Mouse (Mus musculus) urinary bladder, postnatal 14 days (tissue): ENCODE results near the gene Tnc.
"Not testable (repeated sequence)": the region's sequence is repeated elsewhere in the genome, so short reads cannot be mapped to it uniquely, and the experiment has no call there.

Experiments
- DNase-seq: peaks from one replicate; pipeline ENCODE4 v3.0.0; 2021; ENCODE audit warnings: low spot score

The Tnc gene

DNA sequence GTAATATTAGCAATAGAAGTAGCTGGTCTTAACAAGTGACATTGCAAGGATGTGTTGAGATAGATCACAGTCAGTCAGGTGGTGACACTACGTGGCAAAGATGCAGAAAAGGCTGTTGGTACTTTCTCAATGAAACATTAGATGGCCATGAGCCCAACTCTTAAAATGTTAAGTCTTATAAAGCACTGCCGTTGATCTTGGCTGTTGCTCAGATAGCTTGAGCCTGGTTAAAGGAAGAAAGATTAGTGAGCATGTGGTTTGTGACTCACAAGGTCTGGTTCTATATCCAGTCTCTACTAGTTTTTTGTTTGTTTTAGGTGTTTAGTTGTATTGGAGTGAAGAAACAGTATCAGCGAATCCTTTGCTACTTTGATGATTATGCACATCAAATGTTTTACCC is 76.9 kb downstream of the Tnc start:
- no peak for DNase-seq

DNA sequence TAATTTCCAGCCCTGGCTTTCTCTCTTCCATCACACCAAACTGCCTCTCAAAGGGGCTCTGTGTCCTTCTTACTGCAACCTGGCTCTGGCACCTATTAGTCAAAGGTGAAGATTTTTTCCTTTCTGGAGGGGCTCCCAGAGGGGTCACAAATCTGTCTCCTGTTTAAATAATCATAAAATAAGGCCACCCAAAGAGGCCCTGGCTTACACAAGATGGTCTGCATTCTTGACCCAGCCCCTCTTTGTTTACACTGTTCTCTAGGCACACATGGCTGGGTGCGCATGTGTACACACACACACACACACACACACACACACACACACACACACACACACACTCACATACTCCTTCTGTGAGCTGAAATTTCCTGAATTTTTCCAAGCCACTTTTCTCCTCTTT is 83.4 kb downstream of the Tnc start:
- DNase-seq: no peak

DNA sequence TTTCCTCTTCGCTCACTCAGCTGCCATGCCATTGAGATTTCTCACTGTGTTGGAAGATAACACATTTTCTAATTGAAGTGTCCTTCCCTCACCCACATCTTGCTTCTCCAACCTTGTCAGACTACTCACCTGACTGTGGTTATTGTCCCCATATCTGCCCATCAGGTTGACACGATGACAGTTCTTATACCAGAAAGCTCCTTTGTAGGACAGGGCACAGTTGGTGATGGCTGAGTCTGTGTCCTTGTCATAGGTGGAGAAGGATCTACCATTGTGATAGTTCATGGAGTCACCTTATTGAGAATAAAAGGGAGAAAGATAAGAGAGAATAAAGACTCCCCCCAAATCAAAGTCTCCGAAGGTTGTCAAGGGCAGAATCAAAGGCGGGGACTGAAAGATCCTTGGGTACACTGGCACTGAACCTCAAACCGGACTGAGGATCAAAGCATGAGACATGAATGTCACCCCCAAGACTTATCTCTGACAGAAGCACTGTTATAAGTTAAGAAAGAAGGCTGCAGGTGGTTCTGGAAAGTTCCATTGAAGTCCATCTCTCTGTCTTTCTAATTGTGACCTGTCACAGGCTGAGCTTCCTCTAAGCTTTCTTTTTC is 84.9 kb downstream of the Tnc start:
- DNase-seq: no peak

DNA sequence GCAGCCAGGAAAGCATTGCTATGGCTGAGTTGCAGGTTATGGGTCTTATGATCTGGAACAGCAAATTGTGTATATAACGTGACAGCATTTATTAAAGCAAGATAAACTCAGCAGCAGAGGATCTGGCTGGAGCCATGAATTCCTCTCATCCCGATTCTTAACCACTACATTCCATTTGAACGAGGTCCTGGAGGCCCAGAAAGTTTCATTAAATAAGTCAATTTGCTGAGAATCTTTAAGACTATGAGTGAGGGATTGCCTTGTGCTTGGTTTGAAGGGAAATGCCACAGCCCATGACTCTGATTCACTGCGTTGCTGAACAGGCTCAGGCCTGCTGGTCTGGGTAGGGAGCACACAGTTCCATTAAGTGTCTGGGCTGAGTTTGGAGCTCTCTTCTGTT is 88.2 kb downstream of the Tnc start:
- DNase-seq: peak; percentile 20

DNA sequence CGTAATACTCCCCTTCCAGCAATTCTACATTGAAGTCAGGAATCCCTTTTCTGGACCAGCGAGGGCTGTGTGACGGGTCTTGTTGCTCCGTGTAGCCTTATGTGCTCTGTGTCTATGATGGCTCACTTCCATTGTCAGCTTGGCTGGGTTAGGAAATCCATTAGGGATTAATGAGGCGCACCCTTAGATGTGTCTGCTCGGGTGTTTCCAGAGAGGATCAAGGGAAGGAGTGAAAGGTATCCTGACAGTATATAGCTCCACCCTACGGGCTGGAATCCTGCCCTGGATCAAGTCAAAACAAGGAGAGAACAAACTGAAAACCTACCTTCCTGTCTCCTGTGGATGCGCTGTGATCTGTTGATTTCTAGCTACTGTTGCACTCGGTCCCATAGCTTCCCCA is 96.8 kb downstream of the Tnc start:
- no peak for DNase-seq

DNA sequence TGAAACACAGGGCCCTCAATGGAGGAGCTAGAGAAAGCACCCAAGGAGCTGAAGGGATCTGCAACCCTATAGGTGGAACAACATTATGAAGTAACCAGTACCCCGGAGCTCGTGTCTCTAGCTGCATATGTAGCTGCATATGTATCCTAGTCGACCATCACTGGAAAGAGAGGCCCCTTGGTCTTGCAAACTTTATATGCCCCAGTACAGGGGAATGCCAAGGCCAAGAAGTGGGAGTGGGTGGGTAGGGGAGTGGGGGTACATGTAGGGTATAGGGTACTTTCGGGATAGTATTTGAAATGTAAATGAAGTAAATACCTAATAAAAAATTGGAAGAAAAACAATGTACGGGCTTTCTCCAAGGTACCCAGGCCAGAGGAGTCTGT is 98.1 kb downstream of the Tnc start:
- DNase-seq: not testable (repeated sequence)

DNA sequence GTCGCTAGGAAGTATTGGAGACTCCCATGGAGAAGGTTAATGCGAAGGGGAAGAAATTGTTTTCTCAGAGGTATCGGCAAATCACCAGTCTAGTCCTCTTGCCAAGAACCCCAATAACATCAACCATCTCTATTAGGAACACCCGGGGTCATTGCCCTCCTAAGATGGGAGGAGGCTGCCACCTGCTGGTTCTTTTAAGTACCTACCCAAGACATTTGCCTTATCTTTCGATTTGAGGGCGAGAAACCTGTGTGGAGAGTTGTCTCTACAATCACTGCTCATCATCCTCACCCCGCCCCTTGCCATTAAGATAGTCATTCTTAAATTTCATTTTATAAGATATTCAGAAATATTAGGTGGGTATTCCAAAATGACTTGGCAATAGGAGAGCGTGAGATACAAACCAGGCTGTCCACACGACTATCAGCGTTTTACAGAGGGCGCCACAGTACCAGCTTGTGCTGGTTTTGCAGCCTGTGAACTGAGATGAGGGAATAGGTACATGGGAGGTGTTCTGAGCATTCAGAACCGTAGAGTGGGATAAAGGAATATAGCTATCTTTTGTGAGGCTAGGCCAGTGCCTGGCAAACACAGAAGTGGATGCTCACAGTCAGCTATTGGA is 98.6 kb downstream of the Tnc start:
- DNase-seq: peak; percentile 62

DNA sequence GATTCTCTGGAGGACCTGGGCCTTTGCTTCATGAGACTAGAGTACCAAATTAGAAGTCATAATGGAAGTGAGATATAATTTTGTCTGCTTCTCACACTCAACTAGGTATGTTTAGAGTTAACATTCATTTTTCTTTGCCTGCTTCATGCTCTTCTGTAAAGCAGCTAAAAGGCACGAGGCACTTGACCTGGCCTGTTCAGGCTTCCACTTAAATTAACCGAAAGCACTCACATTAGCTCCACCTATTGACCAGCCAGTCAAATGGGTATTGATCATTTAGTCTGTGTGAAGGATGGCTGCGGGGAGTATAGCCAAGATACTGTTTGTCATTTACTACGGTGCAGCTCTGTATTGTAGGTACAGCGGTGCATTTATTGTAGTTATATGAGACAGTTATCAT is 103.0 kb downstream of the Tnc start:
- no peak for DNase-seq

DNA sequence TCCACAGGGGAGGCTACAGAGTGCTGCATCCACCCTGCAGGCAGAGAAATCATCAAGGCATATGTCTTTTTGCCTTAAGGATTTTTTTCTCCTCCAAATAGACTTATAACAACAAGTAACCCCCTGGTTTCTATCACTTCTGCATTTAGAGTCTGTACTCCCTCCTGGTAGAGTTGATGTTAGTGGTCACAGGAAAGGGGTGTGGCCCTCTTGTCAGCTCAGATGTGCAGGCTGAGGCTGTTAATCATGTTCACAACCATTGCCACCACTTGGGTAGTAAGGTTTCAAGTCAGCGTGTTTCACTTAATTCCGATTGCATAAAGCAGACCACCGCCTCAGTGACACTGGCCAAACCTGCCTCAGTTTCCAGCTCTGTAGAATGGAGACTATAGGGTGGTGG is 103.9 kb downstream of the Tnc start:
- no peak for DNase-seq

DNA sequence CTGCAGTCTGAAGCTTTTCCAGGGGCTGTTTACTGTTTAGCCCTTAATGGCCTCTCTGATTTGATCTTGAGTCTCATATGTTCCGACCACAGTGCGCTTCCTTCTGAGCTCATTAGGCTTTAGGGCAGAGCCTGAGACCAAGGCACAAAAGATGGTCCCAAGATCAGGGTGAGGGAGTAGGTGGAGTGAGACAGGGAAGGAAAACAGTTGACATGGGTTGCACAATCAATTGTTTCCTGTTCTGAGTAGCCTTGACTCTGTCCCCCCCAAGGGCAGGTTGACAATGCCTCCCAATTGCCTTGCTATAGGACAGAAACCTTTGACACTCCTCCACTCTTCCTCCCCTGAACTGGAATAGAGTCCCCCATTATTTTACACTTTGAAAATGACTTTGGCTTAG is 105.4 kb downstream of the Tnc start:
- DNase-seq: no peak

DNA sequence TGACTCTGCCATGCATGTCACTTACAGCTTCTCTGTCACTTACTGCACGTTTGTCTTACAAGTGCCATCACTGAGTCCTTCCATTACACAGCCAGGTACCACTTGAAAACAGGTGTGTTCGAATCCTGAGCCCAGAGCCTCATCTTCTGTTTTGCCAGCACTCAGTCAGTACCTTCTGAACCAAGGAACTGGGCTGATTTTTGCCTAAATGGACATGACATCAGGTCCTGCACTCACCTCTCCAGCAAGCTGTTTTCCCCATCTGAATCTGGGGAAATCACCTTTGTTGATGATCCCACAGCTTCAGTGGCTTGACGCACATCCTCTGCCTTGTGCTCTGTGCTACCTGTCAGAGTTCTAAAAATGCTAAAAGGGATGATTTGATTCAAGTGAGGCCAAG is 107.4 kb downstream of the Tnc start:
- DNase-seq: no peak

DNA sequence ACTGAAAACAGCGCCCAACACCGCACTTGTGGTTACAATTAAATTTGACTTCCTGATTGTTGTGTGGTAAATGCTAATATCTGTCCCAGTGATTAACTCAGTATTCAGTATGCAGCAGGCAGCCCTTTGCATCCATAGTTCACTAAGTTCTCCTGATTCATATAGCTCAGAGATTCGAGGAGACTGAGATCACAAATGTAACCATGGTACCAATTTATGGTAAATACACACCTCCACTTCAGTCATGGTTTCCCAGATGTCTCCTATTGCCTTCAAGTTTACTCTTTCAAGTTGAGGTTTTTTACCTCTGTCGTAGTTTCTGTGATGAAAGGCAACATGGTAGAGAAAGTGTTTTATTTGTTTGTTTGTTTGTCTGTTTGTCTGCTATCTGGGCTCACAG is 110.9 kb downstream of the Tnc start:
- no peak for DNase-seq

DNA sequence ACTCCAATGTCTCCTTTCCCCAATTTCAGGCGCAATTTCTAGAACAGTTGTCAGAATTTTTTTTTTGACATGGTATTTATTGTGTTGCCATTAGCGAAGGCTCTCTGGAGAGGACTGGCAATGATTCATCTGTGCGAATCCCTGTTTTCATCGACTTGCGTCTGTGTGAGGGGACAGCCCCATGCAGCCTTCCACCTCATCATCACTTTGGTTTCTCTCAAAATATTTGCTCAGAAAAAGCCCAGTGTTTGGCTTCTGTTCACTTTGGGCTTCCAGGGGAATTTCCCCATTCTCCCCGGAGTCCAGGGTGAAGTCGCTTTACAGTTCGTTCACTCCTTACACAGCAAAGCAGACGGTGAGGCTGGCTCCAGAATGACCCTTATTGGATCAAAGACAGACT is 111.5 kb downstream of the Tnc start:
- DNase-seq: no peak

DNA sequence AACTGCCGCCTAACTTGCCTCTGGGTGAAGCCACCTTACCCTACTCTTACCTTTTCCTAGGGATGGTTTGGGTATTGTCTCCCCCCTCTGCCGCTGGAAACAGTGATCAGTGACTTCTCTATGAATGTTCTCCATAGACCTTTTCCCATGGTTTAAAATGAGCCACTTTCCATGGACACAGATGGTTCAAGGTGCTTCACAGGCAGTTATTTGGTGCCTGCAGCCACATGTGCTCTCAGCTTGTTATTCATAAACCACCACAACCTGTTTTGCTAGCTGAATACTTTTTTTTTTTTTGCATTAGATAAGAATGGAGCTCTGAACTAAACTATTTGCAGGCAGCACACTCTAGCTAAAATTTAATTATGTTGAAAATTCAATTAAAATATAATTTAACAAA is 116.0 kb downstream of the Tnc start:
- DNase-seq: no peak

DNA sequence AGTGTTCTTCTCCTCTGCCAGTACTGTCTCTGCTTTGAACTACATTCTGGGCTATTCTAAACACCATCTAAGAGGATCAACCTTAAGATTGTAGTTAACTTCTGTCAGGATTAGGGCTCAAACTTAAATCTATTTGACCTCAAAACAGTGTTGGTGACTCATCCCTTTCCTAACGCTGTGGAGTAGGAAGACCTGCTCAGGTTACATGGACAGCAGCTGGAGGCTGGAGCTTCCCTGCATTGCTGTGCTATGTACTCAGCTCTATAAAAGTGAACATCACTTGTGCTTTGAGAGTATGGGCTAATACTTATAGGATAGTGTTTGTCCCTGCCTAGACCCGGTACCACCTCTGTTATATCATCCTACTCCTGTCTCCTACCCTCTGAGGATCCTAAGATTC is 117.3 kb downstream of the Tnc start:
- no peak for DNase-seq

DNA sequence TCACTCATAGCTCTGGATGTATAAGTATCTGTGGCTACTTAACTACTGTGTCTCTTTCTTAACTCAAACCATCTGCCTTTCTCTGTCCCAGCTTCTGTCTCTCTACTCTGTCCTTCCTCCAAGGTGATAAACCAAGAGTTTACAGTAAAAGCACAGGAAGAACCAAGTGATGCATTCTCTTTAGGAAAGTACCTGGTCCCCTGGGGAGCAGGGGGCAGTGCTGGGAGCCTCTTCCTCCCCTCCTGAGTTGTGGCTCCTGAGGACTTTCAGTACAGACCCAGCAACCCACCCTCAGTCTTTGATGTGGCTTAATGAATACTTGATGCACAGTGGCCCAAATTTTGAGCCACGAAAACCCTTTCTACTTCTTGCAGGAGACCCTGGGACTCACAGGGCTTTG is 118.6 kb downstream of the Tnc start:
- no peak for DNase-seq

DNA sequence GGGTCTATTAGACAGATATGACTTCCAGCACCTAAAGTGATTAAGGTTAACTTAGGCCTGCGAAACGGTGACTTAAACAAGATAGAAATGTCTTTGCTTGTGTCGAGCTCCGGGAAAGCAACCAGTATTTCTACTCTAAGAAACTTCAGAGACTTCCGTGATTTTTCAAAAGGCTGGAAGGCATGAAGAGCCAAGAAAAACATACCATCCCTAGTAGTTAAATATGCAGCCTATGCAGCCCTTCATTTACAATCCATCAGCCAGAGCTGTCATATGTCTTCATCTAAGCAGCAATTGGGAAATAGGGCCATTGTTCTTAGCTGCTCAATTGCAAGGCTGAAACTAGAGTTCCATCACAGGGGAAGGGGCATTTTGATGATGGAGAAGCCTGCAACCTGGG is 129.6 kb downstream of the Tnc start:
- no peak for DNase-seq

DNA sequence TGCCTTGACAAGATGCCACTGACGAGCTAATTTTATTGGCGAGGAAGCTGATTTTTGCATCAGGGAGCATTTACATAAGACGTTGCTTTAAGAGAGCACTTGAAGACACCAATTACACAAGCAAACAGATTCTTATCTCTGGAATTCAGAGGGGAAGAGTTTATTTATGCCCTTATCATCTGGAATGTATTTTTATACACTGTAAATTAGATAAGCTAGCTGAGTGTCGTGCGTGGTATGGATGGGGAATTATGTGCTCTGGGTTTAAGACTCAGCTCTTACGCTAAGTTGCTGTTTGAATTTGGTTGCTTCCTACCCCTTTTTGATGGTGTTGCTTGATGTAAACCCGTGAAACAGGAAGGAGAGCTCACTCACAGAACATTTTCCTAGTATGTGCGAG is 130.1 kb downstream of the Tnc start:
- no peak for DNase-seq

DNA sequence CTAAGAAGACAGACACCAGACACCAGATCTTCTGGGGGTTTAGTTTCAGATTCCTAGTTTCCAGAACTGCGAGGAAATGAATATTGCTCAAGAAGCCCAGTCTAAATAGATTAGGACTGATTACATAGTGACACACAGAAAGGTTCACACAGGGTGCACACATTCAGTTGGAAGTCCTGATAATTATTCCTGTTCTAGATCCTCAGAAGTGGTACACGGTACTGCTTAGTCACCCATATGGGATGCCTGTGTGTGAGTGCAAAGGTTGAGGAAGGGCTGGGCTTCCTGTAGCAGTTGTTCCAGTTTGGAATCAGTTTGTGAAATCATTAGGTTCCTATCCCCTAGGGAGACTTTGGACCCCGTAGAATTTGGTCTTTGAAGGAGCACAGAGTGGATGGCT is 130.5 kb downstream of the Tnc start:
- DNase-seq: no peak
